Mouse (Mus musculus): Measurements from ENCODE around the gene Borcs6.
A peak's percentile ranks its signal among the peaks of the same experiment; 100 is the strongest.

Gene Borcs6

DNA sequence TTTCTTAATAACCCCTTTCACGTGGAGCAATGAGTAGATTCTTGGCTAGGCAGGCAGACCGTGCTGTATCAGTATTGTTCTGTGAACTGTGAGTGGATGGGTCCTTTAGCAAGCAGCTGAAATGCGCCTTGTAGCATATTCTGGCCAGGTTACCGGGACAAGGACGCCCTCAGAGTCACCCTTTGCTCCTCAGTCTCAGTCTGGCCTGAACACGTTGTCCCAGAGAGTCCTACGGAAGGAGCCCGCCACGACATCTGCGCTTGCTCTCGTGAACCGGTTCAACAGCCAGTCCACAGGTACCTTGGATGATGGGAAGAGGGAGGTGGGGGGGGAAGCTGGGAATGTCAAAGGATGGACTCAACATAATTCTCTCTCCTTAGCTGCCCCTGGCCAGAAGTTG, 11.9 kb upstream of the Borcs6 start:
- no peak for ATAC-seq (ENCODE audit: insufficient number of reproducible peaks, low FRiP score, low TSS enrichment)

DNA sequence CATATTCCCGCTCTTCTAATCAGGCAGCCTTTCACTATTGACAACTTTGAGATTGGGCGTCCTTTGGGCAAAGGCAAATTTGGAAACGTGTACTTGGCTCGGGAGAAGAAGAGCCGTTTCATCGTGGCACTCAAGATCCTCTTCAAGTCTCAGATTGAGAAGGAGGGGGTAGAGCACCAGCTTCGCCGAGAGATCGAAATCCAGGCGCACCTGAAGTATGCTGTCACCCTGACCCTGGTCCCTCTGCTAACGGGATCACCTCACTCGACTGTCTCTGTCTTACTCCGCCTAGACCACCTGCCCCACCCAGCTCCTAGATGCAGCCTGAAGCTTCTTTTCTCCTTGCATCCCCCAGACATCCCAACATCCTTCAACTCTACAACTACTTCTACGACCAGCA, 11.4 kb upstream of the Borcs6 start:
- ATAC-seq (ENCODE audit: insufficient number of reproducible peaks, low FRiP score, low TSS enrichment): no peak

DNA sequence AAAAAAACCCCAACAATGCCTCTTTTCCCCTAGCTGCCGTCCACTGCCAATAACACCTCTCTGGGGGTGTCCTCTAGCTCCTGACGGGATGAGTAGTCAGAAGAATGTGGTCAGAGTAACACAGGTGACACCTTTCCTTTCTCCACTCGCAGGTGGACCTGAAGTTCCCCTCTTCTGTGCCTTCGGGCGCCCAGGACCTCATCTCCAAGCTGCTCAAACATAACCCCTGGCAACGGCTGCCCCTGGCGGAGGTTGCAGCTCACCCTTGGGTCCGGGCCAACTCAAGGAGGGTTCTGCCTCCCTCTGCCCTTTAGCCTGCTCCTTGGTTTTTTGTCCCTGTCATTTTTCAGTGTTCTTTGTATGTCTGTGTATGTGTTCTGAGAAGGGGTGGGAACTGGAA, 8.8 kb upstream of the Borcs6 start:
- ATAC-seq (ENCODE audit: insufficient number of reproducible peaks, low FRiP score, low TSS enrichment): no peak

DNA sequence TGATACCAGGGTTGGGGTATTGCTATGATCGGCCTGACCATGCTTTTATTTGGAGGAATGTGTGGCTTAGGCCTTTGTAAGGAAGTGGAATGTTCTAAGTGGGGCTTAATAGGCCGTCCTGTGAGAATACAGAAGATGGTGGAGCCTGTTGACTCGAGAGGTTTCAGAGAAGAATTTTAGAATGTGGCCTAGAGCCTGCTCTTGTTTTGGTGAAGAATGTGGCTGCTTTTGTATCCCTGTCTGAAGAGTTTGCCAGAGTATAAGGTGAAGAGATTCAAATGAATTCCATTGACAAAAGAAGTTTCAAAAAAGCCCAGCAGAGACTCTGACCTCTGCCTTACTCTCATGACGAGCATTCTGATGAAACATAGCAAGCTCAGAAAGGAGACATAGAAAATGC, 7.7 kb upstream of the Borcs6 start:
- no peak for ATAC-seq (ENCODE audit: insufficient number of reproducible peaks, low FRiP score, low TSS enrichment)

DNA sequence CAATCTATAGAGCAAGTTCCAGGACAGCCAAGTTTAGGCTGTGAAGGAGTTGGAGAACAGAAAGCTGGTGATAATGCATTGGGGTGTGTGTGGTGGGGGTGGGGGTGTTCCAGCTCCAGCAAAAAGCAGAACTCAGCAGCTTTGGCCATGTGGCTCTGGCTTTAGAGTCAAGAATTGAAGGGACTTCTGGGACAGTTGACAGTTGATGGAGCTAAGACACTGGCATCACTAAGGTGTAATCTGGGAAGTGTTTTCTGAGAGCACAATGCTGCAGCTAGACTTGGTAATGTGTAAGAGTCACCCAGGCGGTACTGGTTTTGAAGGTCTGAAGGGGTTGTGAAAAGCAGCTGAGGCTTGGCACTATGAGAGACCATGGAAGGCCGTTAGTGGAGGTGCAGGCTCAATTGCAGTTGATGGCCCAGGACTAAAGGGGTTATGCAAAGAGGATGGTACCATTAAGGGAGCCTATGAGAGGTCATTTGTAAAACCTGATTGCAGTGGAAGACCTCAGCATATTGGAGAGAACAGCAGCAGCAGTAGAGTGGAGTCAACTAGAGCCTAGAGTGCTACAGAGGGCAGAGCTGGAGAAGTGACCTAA, 6.6 kb upstream of the Borcs6 start:
- no peak for ATAC-seq (ENCODE audit: insufficient number of reproducible peaks, low FRiP score, low TSS enrichment)

DNA sequence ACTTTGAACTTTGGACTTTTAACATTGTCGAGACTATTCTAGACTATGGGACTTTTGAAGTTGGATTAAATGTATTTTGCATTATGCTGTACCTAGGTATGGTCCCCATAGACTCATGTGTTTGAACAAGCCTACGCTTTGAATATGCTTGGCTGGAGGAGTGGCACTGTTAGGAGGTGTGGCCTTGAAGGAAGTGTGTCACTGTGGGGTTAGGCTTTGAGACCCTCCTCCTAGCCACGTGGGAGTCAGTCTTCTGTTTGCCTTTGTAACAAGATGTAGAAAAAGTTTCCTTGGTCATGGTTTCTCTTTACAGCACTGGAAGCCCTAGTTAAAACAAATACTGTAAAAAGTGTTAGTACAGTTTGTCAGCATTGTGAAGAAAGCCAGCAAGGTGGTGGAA, 5.7 kb upstream of the Borcs6 start:
- ATAC-seq (ENCODE audit: insufficient number of reproducible peaks, low FRiP score, low TSS enrichment): no peak

DNA sequence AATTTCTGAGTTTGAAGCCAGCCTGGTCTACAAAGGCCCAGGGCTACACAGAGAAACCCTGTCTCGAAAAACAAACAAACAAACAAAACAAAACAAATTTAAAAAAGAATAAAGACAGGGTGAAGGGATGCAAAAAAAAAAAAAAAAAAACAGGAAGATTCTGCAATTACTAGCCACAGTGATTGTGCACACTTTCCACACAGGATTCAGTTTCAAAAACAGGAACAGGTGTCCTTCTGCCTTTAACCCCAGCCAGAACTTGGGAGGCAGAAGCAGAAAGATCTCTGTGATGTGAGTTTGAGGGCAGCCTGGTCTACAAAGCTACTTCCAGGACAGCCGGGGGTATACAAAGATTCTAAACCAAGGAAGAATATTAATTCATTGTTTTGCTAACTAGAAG, 1.3 kb upstream of the Borcs6 start:
- no peak for ATAC-seq (ENCODE audit: insufficient number of reproducible peaks, low FRiP score, low TSS enrichment)

DNA sequence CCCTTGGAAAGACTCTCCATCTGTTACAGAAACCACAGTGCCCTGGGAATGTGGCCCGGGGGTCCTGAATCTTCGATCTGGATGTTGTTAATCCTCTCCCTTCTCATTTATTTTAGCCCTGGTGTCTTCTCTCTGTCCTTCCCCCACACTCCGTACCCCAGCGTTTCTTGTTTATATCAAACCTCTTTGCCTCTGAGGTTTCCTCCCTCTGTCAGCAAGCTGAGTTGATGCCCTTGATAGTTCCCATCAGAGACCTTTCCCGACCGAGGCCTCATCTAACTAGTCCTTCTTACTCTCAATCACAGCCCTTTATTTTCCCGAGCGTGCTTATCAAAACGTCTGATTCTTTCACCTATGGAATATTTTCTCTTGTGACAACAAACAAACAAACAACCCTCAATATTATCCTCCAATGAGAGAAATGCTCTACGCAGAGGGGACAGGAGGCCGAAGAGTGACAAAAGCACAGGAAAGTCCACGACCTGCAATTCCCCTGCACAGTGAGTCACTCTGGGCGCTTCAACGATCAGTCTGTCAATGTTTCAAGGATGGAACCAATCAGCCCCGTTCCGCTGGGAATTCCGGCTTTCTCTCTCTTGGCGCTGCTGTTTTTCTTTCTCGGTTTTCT, 674 bp upstream of the Borcs6 start:
- no peak for ATAC-seq (ENCODE audit: insufficient number of reproducible peaks, low FRiP score, low TSS enrichment)

DNA sequence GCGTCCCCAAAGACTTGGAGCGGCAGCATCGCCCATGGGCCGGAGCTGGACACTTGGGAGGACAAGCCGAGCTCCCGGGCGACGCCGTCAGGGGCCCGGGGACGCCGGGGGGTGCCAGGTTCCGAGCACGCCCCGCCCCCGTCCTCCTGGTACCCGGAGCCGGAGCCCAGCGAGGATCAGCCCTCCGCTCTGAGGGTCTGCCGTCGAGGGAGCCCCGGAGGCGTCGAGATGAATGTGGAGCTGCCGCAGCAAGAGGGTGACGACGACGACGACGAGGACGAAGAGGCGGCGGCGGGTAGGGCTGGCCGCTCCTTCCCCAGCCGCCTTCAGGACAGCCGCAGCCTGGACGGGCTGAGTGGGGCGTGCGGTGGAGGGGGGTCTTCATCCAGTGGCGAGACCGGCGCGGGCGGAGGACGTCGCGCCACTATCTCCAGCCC, 476 bp downstream of the Borcs6 start:
- ATAC-seq (ENCODE audit: insufficient number of reproducible peaks, low FRiP score, low TSS enrichment): peak; percentile 1; the same call in 1 of the 2 replicates

DNA sequence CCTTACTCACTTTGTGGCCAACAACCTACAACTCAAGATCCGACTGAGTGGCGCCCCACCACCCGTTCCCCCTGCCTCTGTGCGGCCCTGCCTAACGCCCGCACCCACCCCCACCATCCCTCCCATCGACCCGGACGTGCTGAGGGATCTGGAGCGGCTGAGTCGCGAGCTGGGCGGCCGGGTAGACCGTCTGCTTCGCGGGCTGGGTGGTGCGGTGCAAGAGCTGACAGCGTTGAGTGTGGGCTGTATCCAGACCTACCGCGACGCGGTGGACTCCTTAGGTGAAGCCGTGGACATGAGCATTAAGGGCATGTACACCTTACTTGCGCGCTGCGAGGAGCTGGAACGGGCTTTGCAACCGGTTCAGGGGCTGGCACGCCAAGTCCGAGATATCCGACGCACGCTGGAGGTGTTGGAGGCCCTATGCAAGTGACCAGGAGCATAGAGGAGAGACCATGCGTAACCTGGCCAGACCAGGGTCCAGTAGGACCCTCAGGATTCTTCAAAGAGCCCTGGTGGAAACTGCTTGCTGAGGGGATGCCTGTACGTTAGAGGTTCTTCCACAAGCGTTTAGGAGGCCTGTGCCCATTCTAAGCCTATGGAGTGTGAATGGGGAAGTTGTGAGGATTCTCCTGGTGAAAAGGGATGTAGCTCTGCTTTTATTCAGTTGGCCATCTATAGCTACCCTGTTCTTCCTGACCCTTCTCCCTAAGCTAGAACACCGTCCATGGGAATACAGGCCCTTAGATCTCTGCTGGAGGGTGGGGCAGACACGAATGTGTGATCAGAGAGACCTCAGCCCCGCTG, 1.1 kb downstream of the Borcs6 start:
- ATAC-seq (ENCODE audit: insufficient number of reproducible peaks, low FRiP score, low TSS enrichment): no peak

DNA sequence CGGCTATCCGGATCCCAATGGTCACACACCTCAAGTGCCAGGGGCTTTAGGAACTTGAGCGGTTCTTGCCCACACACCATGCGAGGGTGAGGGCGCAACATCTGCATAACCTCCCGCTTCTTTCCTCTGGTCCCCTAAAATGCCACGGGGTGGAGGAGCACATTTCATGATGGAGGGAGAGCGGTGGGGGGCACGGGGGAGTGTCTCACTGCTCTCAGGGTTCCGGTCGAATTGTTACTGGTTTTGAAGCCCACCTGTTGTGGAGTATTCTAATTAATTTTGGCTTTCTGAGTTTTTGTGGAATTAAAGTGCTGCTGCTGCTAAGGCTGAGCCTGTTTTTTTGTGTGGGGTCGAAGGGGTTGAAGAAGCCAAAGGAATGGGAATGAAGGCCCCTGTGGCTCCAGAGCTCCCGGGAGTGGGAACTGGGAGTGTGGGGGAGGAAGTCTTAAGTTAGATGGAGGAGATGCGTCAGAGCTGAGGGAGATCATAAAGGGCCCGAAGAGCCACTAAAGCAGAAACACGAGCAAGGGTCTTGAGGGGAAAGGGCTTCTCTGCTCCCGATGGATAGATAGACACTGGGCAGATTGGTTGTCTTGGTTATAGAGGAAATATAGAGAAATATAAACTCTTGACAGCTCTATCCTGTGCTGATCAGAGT, 1.9 kb downstream of the Borcs6 start:
- ATAC-seq (ENCODE audit: insufficient number of reproducible peaks, low FRiP score, low TSS enrichment): no peak

DNA sequence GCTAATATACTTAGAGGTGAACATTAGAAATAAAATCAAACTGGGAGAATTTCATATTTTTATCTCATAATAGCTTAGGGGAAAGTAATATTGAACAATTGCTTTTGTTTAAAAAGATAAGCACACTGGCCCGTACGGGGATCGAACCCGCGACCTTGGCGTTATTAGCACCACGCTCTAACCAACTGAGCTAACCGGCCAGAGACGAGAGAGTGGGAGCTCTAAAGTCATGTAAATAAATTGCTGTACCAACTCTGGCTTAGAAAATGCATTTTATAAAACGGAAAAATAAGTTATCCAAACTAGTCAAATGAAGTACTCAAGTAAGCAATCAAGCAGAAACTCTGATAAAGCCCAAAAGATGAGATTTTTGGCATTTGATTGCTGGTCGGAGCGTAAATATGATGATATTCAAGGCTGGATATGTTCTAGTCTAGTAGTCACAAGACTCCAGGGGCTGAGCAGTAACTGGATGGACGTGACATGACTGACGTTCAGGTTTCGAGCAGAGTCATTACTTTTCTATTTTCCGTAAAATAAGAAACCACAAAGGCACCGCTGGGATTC, 2.8 kb downstream of the Borcs6 start:
- ATAC-seq (ENCODE audit: insufficient number of reproducible peaks, low FRiP score, low TSS enrichment): no peak

DNA sequence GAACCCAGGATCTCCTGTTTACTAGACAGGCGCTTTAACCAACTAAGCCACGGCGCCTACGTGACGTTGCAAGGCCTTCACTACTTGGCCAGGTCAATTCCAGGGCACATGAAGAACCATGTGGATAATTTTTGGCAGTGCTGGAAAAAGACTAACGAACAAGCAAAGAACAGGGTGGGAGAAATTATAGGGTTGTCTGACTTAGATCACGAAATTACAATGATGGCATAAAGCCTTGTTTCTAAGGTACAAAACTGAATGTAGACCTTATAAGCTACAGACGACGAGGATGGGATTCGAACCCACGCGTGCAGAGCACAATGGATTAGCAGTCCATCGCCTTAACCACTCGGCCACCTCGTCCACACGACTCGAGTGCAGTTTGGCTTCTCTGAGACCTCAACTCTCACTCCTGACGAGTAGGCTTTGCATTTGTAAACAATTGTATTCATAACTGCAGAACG, 3.3 kb downstream of the Borcs6 start:
- ATAC-seq (ENCODE audit: insufficient number of reproducible peaks, low FRiP score, low TSS enrichment): no peak

DNA sequence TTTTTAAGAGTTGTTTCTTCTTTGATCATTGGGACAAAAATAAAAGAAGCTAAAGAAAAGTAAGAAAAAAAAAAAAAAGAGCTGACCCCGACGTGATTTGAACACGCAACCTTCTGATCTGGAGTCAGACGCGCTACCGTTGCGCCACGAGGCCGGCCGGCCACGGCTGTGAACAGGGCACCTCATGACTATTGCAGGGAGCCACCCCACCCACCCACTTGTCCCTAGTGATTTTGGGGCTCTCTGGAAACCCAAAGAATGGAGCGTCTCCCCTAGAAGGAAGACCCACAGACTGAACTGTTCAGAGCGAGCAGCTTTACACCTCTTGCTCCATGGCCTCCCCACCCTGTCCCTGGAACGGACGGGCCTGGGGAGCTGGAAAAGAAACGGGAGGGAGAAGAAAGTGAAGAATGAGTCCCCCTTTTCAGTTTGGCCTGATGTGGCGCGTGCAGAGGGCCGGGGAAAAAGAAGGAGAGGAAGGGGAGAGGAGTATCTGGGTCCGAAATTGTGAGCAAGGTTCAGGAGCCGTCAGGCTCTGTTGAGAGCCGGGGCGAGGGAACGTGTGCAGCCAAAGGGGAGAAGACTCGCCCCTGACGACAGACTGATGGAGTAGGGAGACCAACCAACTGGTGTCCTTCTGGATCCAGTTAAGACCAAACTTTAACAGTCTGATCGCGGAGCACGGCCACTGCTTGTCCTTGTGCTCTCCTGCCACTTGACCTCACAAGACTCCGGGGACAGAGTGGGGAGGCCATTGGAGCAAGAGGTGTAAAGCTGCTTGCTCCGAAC, 4.1 kb downstream of the Borcs6 start:
- no peak for ATAC-seq (ENCODE audit: insufficient number of reproducible peaks, low FRiP score, low TSS enrichment)

DNA sequence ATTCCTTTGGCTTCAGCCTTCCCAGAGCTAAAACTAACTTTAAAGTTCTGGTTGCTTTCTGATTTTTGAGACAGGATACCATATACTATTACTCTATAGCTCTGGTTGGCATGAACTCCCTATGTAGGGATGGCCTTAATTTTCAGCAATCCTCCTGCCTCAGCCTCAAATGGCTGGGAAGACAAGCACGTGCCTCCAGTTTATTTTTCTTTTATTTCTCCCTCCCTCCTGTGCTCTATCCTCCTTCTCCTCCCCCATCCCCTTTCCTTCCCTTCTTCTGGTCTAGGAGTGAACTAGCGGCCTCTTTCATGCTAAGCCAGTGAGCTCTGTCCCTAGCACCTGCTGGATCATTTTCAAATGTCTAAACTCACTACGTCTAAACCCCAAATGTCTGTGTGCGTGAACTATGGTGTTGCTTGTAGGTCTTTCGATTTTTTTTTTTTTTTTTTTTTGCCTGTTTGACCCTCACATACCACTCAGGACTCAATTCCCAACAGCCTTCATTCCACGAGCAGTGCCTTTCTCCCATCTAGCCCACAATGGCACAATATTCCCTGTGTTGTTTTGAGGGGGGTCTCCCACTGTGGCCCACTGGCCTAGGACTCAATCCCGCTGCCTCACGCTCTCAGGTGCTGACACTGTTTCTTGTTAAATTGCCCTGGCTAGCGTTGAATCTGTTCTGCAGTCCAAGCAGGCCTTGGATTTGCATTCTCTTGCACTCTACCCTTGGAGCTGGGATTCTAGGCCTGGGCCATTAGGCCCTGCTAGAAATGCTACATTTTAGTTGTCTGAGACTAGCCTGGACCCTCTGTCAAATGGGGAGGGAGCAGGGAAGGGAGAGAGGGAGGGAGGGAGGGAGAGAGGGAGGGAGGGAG, 5.0 kb downstream of the Borcs6 start:
- no peak for ATAC-seq (ENCODE audit: insufficient number of reproducible peaks, low FRiP score, low TSS enrichment)

DNA sequence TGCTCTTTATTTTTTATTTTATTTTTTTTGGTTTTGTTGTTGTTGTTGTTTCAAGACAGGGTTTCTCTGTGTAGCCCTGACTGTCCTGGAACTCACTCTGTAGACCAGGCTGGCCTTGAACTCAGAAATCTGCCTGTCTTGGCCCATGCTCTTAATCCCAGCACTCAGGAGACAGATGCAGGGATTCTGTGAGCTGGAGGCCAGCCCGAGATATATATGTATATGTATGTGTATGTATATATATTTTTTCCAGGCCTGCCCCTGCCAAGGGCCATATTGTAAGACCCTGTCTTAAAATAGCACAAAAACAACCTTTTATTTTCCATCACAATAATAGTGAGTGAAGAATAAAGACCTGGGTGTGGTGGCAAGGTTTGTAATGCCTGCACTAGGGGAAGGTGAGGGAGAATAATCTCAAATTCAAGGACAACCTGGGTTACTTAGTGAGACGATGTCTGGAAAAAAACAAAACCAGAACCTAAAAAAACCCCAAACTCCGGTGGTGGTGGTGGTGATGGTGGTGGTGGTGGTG, 5.9 kb downstream of the Borcs6 start:
- no peak for ATAC-seq (ENCODE audit: insufficient number of reproducible peaks, low FRiP score, low TSS enrichment)

DNA sequence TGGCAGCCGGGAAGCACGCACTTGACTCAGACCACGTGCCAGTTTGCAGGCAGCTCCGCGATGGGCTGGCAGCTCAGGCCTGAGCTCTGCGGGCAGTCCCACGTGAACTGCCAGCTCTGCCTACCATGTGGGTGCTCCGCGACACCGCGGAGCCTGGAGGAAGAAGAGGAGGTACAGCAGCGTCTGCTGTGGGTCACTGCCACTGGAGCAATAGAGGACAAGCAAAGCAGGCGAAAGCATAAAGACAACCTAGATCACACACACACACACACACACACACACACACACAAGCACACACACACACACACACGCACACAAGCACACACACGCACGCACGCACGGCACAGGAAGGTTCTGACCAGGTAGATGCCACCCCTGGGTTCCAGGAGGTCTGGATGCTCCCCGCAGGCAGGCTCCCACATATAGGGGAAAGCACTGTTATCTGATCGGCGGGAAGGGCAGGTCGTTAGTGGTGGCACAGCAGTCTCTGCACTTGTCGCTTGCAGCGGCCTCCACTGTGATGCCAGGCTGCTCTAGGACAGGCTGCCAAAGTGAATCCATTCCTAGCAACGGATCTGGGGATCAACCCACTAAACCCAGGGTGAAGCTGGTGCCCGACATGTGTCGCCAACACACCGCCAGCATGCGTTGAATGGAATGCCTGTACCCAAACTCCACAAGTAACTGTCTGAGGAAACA, 6.8 kb downstream of the Borcs6 start:
- no peak for ATAC-seq (ENCODE audit: insufficient number of reproducible peaks, low FRiP score, low TSS enrichment)

DNA sequence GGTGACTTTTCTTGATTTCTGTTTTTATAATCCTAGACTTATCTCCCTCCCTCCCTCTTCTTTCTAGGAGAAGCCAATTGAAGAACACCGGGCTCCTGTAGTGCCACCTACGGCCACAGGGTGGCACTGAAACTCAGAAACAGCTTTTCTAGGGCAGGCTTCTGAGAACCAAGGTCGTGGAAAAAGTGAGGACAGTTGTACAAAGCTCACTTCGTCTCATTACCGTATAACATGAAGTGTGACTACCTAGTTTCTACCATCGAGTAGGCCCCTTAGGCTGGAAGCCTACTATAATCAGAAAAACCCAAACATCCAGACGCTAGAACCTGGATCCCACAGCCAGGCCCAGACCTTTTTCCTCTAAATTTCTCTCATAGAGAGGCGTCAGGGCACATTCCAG, 7.4 kb downstream of the Borcs6 start:
- ATAC-seq (ENCODE audit: insufficient number of reproducible peaks, low FRiP score, low TSS enrichment): no peak

All from cerebellum, adult (tissue).